Mouse (Mus musculus) brain, embryonic 14.5 days (tissue): Measurements from ENCODE around the gene Plscr5.

ENCODE experiments used
- CTCF ChIP-seq: fragments of 200-500 bp; IDR thresholded peaks from 2 replicates; pipeline ENCODE4 v1.5.1; 2012; ENCODE audit warnings: inconsistent platforms, mild to moderate bottlenecking, moderate library complexity, borderline replicate concordance; ENCODE audit not compliant: insufficient read depth, insufficient read length; ENCODE audit errors: extremely low read depth
- POLR2A ChIP-seq: fragments of 200-500 bp; IDR thresholded peaks from 2 replicates; pipeline ENCODE4 v1.6.1; 2012; ENCODE audit warnings: mild to moderate bottlenecking, inconsistent platforms, borderline replicate concordance; ENCODE audit not compliant: poor library complexity, insufficient read depth, insufficient read length, severe bottlenecking; ENCODE audit errors: extremely low read depth

DNA sequence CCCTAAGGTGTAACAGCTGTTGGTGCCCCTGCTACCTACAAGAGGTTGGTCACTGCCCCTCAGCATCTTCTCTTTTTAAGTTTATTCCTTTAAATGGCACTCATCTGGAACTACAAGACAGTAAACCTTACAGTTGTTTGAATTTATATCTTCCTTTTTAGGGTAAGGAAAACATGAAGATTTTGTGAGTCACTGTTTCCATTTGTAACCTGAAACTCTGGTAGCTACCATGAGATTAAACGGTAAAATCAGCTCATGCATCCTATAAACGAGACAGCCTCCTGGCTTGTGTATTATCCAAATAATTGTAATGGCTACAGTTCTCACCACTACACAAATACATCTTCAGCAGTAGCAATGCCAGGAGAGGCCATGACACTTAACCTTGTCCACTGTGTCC is 11.7 kb downstream of the Plscr5 start:
- TF ChIP-seq CTCF (no peak), POLR2A (no peak)
